Mouse (Mus musculus): ENCODE results near the gene Plekhh2. TPM values are rescaled to one million over a fixed set of nuclear protein-coding genes. Genes with fewer than 3 reads are reported as not detected.
A peak's percentile ranks its signal among the peaks of the same experiment; 100 is the strongest.

Gene Plekhh2
- total and polyA plus RNA-seq, 2 experiments from 2014 or later: 1.2 to 3.1 TPM

DNA sequence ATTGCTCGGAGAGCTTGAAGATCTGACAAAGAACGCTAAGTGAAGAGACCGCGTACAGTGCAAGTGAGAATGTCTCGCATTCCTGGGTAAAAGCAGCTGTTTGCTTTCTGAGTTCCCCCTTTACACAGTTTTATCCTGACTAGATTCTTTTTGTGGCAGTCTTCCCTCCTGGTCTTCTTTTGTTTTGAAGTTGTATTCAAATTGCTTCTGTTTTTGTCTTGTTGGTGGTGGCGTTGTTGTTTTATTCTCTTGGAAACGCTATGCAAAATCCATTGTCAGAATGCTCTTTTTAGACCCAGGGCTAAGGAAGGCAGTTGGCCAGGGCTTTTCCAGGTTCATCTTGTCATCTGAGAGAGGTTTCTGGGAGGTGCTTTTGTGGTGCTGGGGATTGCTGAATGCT lies 84.8 kb downstream of the Plekhh2 start:
- Histone ChIP-seq H3K4me2 (ENCODE audit: low read depth, low read length, poor library complexity, severe bottlenecking) (peak overlapping the region; percentile 40), H3K9ac (replicated peaks; ENCODE audit: low read length, poor library complexity, severe bottlenecking) (peak overlapping the region; percentile 24; the same call in 1 of the 2 replicates), H3K9me3 (ENCODE audit: low read length) (no peaks in the 10 kb centered on the region), H3K4me3 (ENCODE audit: low read depth, low read length) (peak overlapping the region; percentile 18; the same call in 1 of the 2 replicates), H3K36me3 (ENCODE audit: insufficient read depth, low read length) (no peaks in the 10 kb centered on the region), H3K4me1 (ENCODE audit: insufficient read depth, low read length) (no peaks in the 10 kb centered on the region), H3K27ac (ENCODE audit: low read depth, low read length) (peak overlapping the region; percentile 52), H3K27me3 (ENCODE audit: insufficient read depth, low read length) (no peaks in the 10 kb centered on the region)
- ATAC-seq (ENCODE audit: low FRiP score): no peak
- WGBS: 29% methylated on average over 7 of the region's 7 CpGs
- DNase-seq (ENCODE audit: low spot score): no peak
- no peak for TF ChIP-seq CTCF (IDR thresholded peaks at IDR 0.05)

GRCm38 (mm10) chr17:84597859-84598258 lies 86.2 kb downstream of the Plekhh2 start:
- Histone ChIP-seq H3K4me2 (ENCODE audit: low read depth, low read length, poor library complexity, severe bottlenecking) (no peak overlapping the region), H3K9ac (replicated peaks; ENCODE audit: low read length, poor library complexity, severe bottlenecking) (no peak overlapping the region), H3K27me3 (ENCODE audit: insufficient read depth, low read length) (no peaks in the 10 kb centered on the region), H3K36me3 (ENCODE audit: insufficient read depth, low read length) (no peaks in the 10 kb centered on the region), H3K4me1 (ENCODE audit: insufficient read depth, low read length) (no peaks in the 10 kb centered on the region), H3K9me3 (ENCODE audit: low read length) (no peaks in the 10 kb centered on the region), H3K27ac (ENCODE audit: low read depth, low read length) (no peak overlapping the region), H3K4me3 (ENCODE audit: low read depth, low read length) (no peak overlapping the region)
- WGBS: 96% methylated on average over 12 of the region's 12 CpGs
- no peak for DNase-seq (ENCODE audit: low spot score)
- TF ChIP-seq CTCF (IDR thresholded peaks at IDR 0.05): no peak
- ATAC-seq (ENCODE audit: low FRiP score): no peak

- H3K27me3 ChIP-seq (ENCODE audit: insufficient read depth, low read length): no peaks in the 10 kb centered on the region
- no peak overlapping the region for H3K4me3 ChIP-seq (ENCODE audit: low read depth, low read length)
- ATAC-seq (ENCODE audit: low FRiP score): no peak
- H3K4me2 ChIP-seq (ENCODE audit: low read depth, low read length, poor library complexity, severe bottlenecking): no peak overlapping the region
- H3K9ac ChIP-seq (replicated peaks; ENCODE audit: low read length, poor library complexity, severe bottlenecking): no peak overlapping the region
- 88% methylated on average over 7 of the region's 7 CpGs for WGBS
- H3K27ac ChIP-seq (ENCODE audit: low read depth, low read length): no peak overlapping the region
- H3K9me3 ChIP-seq (ENCODE audit: low read length): no peaks in the 10 kb centered on the region
- H3K4me1 ChIP-seq (ENCODE audit: insufficient read depth, low read length): no peaks in the 10 kb centered on the region
- no peaks in the 10 kb centered on the region for H3K36me3 ChIP-seq (ENCODE audit: insufficient read depth, low read length)
- no peak for TF ChIP-seq CTCF (IDR thresholded peaks at IDR 0.05)
- no peak for DNase-seq (ENCODE audit: low spot score)
These were observed 87.2 kb downstream of the Plekhh2 start for GRCm38 (mm10) chr17:84598928-84599327.

- 64% methylated on average over 9 of the region's 9 CpGs for WGBS
- no peaks in the 10 kb centered on the region for H3K36me3 ChIP-seq (ENCODE audit: insufficient read depth, low read length)
- H3K27me3 ChIP-seq (ENCODE audit: insufficient read depth, low read length): no peaks in the 10 kb centered on the region
- H3K4me3 ChIP-seq (ENCODE audit: low read depth, low read length): no peak overlapping the region
- ATAC-seq (ENCODE audit: low FRiP score): no peak
- no peak overlapping the region for H3K4me2 ChIP-seq (ENCODE audit: low read depth, low read length, poor library complexity, severe bottlenecking)
- TF ChIP-seq CTCF (IDR thresholded peaks at IDR 0.05): no peak
- no peak for DNase-seq (ENCODE audit: low spot score)
- no peak overlapping the region for H3K27ac ChIP-seq (ENCODE audit: low read depth, low read length)
- H3K9me3 ChIP-seq (ENCODE audit: low read length): no peaks in the 10 kb centered on the region
- no peak overlapping the region for H3K9ac ChIP-seq (replicated peaks; ENCODE audit: low read length, poor library complexity, severe bottlenecking)
- no peaks in the 10 kb centered on the region for H3K4me1 ChIP-seq (ENCODE audit: insufficient read depth, low read length)
These were observed 88.6 kb downstream of the Plekhh2 start for GRCm38 (mm10) chr17:84600051-84600983.

GRCm38 (mm10) chr17:84601805-84602204 lies 90.1 kb downstream of the Plekhh2 start:
- Histone ChIP-seq H3K9ac (replicated peaks; ENCODE audit: low read length, poor library complexity, severe bottlenecking) (no peak overlapping the region), H3K4me1 (ENCODE audit: insufficient read depth, low read length) (no peaks in the 10 kb centered on the region), H3K9me3 (ENCODE audit: low read length) (no peaks in the 10 kb centered on the region), H3K36me3 (ENCODE audit: insufficient read depth, low read length) (no peaks in the 10 kb centered on the region), H3K27ac (ENCODE audit: low read depth, low read length) (no peak overlapping the region), H3K27me3 (ENCODE audit: insufficient read depth, low read length) (no peaks in the 10 kb centered on the region), H3K4me2 (ENCODE audit: low read depth, low read length, poor library complexity, severe bottlenecking) (no peak overlapping the region), H3K4me3 (ENCODE audit: low read depth, low read length) (no peak overlapping the region)
- TF ChIP-seq CTCF (IDR thresholded peaks at IDR 0.05): no peak
- ATAC-seq (ENCODE audit: low FRiP score) (no peak), DNase-seq (ENCODE audit: low spot score) (no peak)
- 93% methylated on average over 5 of the region's 5 CpGs for WGBS

GRCm38 (mm10) chr17:84603202-84603627 lies 91.5 kb downstream of the Plekhh2 start:
- ATAC-seq (ENCODE audit: low FRiP score) (no peak), DNase-seq (ENCODE audit: low spot score) (no peak)
- WGBS: 70% methylated on average over 9 of the region's 9 CpGs

More at GRCm38 (mm10) chr17:84603202-84603627, 91.5 kb downstream of the Plekhh2 start:
- no peak for TF ChIP-seq CTCF (IDR thresholded peaks at IDR 0.05)
- Histone ChIP-seq H3K4me1 (ENCODE audit: insufficient read depth, low read length) (no peaks in the 10 kb centered on the region), H3K27ac (ENCODE audit: low read depth, low read length) (no peak overlapping the region), H3K4me3 (ENCODE audit: low read depth, low read length) (no peak overlapping the region), H3K4me2 (ENCODE audit: low read depth, low read length, poor library complexity, severe bottlenecking) (no peak overlapping the region), H3K9me3 (ENCODE audit: low read length) (no peaks in the 10 kb centered on the region), H3K9ac (replicated peaks; ENCODE audit: low read length, poor library complexity, severe bottlenecking) (no peak overlapping the region), H3K36me3 (ENCODE audit: insufficient read depth, low read length) (0 out of 2 replicates have a peak, but pooled peaks cover 2% of the 10 kb centered on the region), H3K27me3 (ENCODE audit: insufficient read depth, low read length) (no peaks in the 10 kb centered on the region)

Data from midbrain, postnatal 0 days (tissue).